Mouse (Mus musculus): ENCODE measurements around the gene Bcl6b. TPM values are rescaled to one million over a fixed set of nuclear protein-coding genes. Genes with fewer than 3 reads are reported as not detected.

The Bcl6b gene
- polyA plus RNA-seq, 1 experiment from 2014 or later: 7.1 TPM

DNA sequence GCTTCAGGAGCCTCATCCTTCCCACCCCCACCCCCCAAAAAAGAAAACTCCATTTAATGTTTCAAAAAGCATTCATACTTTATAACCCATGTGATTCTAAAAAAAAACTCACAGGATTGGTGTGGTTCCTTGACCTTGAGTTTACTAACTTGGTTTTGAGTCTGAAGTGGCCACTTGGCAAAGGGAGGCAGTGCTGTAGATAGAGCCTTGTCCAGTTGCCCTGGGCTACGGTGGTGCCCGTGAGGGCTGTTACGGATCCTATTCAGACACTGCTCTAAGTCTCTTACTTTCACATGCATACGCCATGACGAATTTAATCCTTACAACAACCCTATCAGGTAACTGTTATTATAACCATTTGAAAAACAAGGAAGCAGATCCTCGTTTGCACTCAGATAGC, 17.6 kb downstream of the Bcl6b start:
- H3K27me3 ChIP-seq: peaks cover 58% of the 10 kb centered on the region
- peaks cover 18% of the 10 kb centered on the region for H3K4me1 ChIP-seq (replicated peaks)
- H3K9ac ChIP-seq (replicated peaks): no peak overlapping the region
- H3K9me3 ChIP-seq: no peaks in the 10 kb centered on the region
- H3K36me3 ChIP-seq: peaks cover 6% of the 10 kb centered on the region; the same call in 1 of the 2 replicates
- no peak overlapping the region for H3K27ac ChIP-seq
- no peak overlapping the region for H3K4me2 ChIP-seq
- WGBS: 82% methylated on average over 6 of the region's 6 CpGs
- no peak for ATAC-seq (ENCODE audit: insufficient number of reproducible peaks, insufficient read depth, low FRiP score, low TSS enrichment, low read depth)
- no peak overlapping the region for H3K4me3 ChIP-seq (replicated peaks)

DNA sequence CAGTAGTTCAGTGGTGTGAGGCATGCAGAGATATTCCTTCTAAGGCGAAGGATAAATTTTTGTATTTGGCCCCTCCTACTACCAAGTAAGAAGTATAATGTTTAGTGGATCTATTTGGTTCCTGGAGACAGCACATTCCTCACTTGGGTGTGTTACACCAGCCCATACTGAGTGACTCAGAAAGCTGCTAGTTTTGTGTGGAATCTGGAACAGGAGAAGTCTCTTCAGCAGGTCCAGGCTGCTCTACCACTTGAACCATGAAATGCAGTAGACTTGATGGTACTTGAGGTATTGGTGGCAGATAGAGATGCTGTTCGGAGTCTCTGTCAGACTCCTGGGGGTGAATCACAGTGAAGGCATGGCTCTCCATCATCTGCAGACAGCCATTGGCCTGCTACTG, 18.9 kb downstream of the Bcl6b start:
- Histone ChIP-seq H3K27me3 (peaks cover 48% of the 10 kb centered on the region), H3K9me3 (no peaks in the 10 kb centered on the region), H3K4me1 (replicated peaks) (peaks cover 18% of the 10 kb centered on the region), H3K27ac (no peak overlapping the region), H3K4me3 (replicated peaks) (no peak overlapping the region), H3K36me3 (no peaks in the 10 kb centered on the region), H3K4me2 (no peak overlapping the region), H3K9ac (replicated peaks) (no peak overlapping the region)
- ATAC-seq (ENCODE audit: insufficient number of reproducible peaks, insufficient read depth, low FRiP score, low TSS enrichment, low read depth): no peak
- 89% methylated on average over 2 of the region's 2 CpGs for WGBS

DNA sequence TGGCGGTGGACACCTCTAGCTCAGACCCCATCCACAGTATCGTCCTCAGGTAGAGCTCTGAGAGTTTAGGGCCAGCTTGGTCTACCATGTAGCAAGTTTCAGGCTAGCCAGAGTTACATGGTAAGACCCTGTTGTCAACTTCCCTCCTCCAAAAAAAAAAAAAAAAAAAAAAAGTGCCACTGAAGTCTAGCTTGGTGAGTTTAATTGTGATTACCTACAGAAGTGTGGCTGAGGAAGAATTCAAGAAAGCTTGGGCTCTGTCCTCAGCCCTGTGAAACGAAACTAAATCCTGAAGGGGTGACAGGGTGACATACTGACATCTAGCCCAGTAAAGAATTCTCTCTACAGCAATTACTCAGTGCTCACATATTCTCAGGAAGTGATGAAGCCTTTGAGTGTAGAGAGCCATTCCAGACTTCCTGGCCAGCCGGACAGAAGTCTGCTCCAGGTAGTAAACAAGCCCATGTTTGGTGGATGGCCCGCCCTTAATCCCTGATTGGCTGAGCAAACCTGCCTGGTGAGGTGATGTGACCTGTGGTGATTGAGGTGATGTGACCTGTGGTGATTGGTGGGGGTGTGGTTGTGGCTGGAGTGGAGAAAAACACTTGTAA, 20.7 kb downstream of the Bcl6b start:
- Histone ChIP-seq H3K27ac (no peak overlapping the region), H3K4me3 (replicated peaks) (no peak overlapping the region), H3K36me3 (no peaks in the 10 kb centered on the region), H3K27me3 (peaks cover 30% of the 10 kb centered on the region), H3K4me1 (replicated peaks) (peaks cover 7% of the 10 kb centered on the region), H3K9me3 (no peaks in the 10 kb centered on the region), H3K4me2 (no peak overlapping the region), H3K9ac (replicated peaks) (no peak overlapping the region)
- ATAC-seq (ENCODE audit: insufficient number of reproducible peaks, insufficient read depth, low FRiP score, low TSS enrichment, low read depth): no peak
- 71% methylated on average over 5 of the region's 5 CpGs for WGBS

DNA sequence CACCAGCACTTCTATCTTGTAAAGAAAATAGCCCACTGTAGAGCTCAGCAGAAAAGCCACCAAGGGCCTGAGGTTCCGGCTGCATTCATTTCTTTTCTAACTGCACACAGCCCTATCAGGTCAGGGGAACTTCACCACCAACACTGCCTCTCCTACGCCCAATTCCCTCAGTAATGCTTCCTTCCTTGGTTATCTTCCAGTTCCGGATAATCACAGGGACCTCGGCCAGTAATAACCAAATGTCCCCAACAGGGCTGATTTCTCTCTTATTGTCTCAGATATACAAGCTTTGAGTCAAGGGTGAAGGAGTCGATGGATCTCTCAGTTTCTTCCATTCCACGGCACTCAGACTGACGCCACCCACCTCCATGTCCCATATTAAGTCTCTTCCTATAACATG, 22.3 kb downstream of the Bcl6b start:
- H3K9me3 ChIP-seq: no peaks in the 10 kb centered on the region
- no peak overlapping the region for H3K4me3 ChIP-seq (replicated peaks)
- ATAC-seq (ENCODE audit: insufficient number of reproducible peaks, insufficient read depth, low FRiP score, low TSS enrichment, low read depth): no peak
- no peaks in the 10 kb centered on the region for H3K4me1 ChIP-seq (replicated peaks)
- H3K27ac ChIP-seq: no peak overlapping the region
- H3K4me2 ChIP-seq: no peak overlapping the region
- 90% methylated on average over 7 of the region's 7 CpGs for WGBS
- no peaks in the 10 kb centered on the region for H3K36me3 ChIP-seq
- no peak overlapping the region for H3K9ac ChIP-seq (replicated peaks)
- H3K27me3 ChIP-seq: peaks cover 14% of the 10 kb centered on the region

- no peak for ATAC-seq (ENCODE audit: insufficient number of reproducible peaks, insufficient read depth, low FRiP score, low TSS enrichment, low read depth)
- H3K9ac ChIP-seq (replicated peaks): no peak overlapping the region
- no peak overlapping the region for H3K4me2 ChIP-seq
These were observed 22.8 kb downstream of the Bcl6b start for GRCm38 (mm10) chr11:70206801-70207200.

DNA sequence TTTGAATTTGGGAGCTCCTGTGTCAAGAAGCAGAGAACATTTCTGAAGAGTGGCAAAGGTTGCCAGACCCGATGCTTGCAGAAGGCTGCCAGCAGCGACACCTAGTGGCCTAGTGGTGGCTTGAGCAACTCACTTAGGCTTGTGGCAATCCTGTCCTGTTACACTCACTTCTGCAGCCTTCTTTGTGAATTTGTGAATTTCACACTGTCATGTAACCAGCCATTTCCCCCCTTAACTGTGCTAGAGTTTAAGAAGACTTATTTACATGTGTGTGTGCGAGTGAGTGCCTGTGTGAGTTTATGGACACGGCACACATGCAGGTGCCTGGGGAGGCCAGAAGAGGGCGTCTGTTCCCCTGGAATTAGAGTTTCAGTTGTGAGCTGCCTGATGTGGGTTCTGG, 27.9 kb downstream of the Bcl6b start:
- Histone ChIP-seq H3K27ac (no peak overlapping the region), H3K9ac (replicated peaks) (no peak overlapping the region), H3K9me3 (no peaks in the 10 kb centered on the region), H3K4me3 (replicated peaks) (no peak overlapping the region), H3K27me3 (peaks cover 2% of the 10 kb centered on the region), H3K4me2 (no peak overlapping the region), H3K36me3 (no peaks in the 10 kb centered on the region), H3K4me1 (replicated peaks) (no peaks in the 10 kb centered on the region; the same call in 1 of the 2 replicates)
- ATAC-seq (ENCODE audit: insufficient number of reproducible peaks, insufficient read depth, low FRiP score, low TSS enrichment, low read depth): no peak
- 37% methylated on average over 5 of the region's 5 CpGs for WGBS

More at GRCm38 (mm10) chr11:70206801-70207200, 22.8 kb downstream of the Bcl6b start:
- Histone ChIP-seq H3K9me3 (no peaks in the 10 kb centered on the region), H3K4me3 (replicated peaks) (no peak overlapping the region), H3K36me3 (no peaks in the 10 kb centered on the region), H3K27ac (no peak overlapping the region), H3K27me3 (peaks cover 11% of the 10 kb centered on the region), H3K4me1 (replicated peaks) (no peaks in the 10 kb centered on the region)
- WGBS: 87% methylated on average over 2 of the region's 2 CpGs

- H3K4me1 ChIP-seq (replicated peaks): no peaks in the 10 kb centered on the region; the same call in 1 of the 2 replicates
- no peak overlapping the region for H3K4me3 ChIP-seq (replicated peaks)
- H3K27me3 ChIP-seq: no peaks in the 10 kb centered on the region
- 0 out of 2 replicates have a peak, but pooled peaks cover 4% of the 10 kb centered on the region for H3K9me3 ChIP-seq
- H3K4me2 ChIP-seq: no peak overlapping the region
- ATAC-seq (ENCODE audit: insufficient number of reproducible peaks, insufficient read depth, low FRiP score, low TSS enrichment, low read depth): no peak
- 86% methylated on average over 5 of the region's 5 CpGs for WGBS
- no peak overlapping the region for H3K9ac ChIP-seq (replicated peaks)
- no peak overlapping the region for H3K27ac ChIP-seq
- no peaks in the 10 kb centered on the region for H3K36me3 ChIP-seq
These were observed 29.5 kb downstream of the Bcl6b start for GRCm38 (mm10) chr11:70200036-70200608.

DNA sequence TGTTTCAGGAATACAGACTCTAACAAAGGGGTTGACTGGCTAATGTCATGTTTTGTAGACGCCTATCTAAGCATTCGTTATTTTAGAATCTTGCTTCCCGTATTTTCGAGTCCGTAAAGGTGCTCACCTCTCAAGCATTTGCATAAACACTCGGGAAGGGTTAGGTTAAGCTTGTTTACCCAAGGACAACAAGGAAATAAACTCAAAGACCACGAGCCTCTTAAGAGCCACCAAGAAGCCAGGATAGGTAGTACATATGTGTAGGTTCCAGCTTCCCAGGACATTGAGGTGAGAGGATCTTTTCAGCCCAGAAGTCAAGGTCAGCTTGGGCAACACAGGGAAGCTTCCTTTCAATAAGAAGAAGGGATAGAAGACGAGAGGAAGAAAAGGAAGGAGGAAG, 30.5 kb downstream of the Bcl6b start:
- H3K27me3 ChIP-seq: no peaks in the 10 kb centered on the region
- H3K27ac ChIP-seq: no peak overlapping the region
- no peaks in the 10 kb centered on the region; the same call in 1 of the 2 replicates for H3K4me1 ChIP-seq (replicated peaks)
- no peak overlapping the region for H3K9ac ChIP-seq (replicated peaks)
- no peak overlapping the region for H3K4me3 ChIP-seq (replicated peaks)
- H3K36me3 ChIP-seq: no peaks in the 10 kb centered on the region
- 0 out of 2 replicates have a peak, but pooled peaks cover 5% of the 10 kb centered on the region for H3K9me3 ChIP-seq
- ATAC-seq (ENCODE audit: insufficient number of reproducible peaks, insufficient read depth, low FRiP score, low TSS enrichment, low read depth): no peak
- no peak overlapping the region for H3K4me2 ChIP-seq
- WGBS: 80% methylated on average over 8 of the region's 8 CpGs

DNA sequence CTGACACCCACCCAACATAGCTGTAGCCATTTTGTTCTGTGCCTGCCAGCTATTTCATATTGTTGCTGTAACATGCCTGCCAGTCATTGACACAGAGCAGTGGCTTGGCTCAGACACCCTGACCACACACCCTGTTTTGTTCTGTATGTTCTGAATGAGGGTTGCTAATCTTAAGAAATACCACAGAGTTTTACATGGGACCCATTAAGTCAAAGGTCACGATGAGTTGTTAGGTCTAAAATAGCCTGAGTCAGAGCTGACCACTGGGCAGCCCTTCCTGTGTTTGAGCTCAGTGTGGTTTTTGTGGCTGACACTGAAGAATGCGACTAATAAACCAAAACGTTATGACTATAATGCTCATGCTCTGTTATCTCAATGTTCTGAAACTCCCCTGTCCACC, 31.3 kb downstream of the Bcl6b start:
- Histone ChIP-seq H3K36me3 (no peaks in the 10 kb centered on the region), H3K4me1 (replicated peaks) (no peaks in the 10 kb centered on the region; the same call in 1 of the 2 replicates), H3K4me2 (no peak overlapping the region), H3K9ac (replicated peaks) (no peak overlapping the region), H3K27ac (no peak overlapping the region), H3K27me3 (no peaks in the 10 kb centered on the region), H3K9me3 (0 out of 2 replicates have a peak, but pooled peaks cover 5% of the 10 kb centered on the region), H3K4me3 (replicated peaks) (no peak overlapping the region)
- ATAC-seq (ENCODE audit: insufficient number of reproducible peaks, insufficient read depth, low FRiP score, low TSS enrichment, low read depth): no peak
- 89% methylated on average over 3 of the region's 3 CpGs for WGBS

DNA sequence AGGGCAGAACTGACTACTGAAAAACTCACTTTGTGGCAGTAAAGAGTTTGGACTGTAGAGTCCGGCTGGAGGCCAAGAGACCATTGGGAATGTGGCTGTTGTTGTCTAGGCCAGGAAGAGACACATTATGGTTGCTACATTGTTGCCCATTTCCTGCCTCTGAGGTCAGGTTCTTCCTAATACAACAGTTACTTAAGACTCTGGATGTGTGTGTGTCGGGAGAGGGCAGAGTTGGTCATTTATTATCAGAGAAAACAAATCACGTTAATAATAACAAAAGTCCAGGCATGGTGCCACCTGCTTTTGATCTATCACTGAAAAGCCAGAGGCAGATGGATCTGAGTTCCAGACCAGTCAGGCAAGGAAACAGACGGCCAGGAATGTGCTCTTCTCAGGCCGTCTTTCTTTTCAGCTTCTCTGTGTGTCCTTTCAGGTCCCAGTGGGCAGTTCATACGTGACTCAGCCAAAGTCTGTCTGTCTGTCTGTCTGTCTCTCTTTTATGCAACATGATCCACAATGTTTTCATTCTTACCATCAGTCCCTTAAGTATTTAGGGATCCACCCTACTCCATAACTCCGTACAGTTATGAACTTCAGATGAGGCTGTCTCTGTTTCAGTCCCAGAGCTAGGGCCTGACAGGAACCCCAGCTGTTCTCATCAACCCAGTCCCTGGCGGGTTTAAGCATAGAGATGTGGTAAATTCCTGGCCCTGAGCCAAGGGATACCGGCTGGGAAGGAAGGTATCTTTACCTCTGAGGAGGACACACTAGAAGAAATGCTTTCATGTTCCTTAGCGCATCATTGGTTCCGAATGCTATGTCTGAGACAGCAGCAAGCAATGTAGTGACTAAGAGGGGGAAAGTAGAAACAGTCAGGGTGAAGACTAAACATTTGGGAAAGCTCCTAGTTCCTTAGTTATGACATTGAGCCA, 36.0 kb downstream of the Bcl6b start:
- no peak for ATAC-seq (ENCODE audit: insufficient number of reproducible peaks, insufficient read depth, low FRiP score, low TSS enrichment, low read depth)
- Histone ChIP-seq H3K9ac (replicated peaks) (no peak overlapping the region), H3K4me3 (replicated peaks) (no peak overlapping the region), H3K4me1 (replicated peaks) (no peaks in the 10 kb centered on the region), H3K36me3 (no peaks in the 10 kb centered on the region), H3K9me3 (0 out of 2 replicates have a peak, but pooled peaks cover 5% of the 10 kb centered on the region), H3K27ac (no peak overlapping the region), H3K4me2 (no peak overlapping the region), H3K27me3 (no peaks in the 10 kb centered on the region)
- WGBS: 58% methylated on average over 11 of the region's 11 CpGs

GRCm38 (mm10) chr11:70192157-70192556, 37.4 kb downstream of the Bcl6b start:
- H3K36me3 ChIP-seq: no peaks in the 10 kb centered on the region
- H3K4me2 ChIP-seq: no peak overlapping the region
- no peak for ATAC-seq (ENCODE audit: insufficient number of reproducible peaks, insufficient read depth, low FRiP score, low TSS enrichment, low read depth)
- no peak overlapping the region for H3K9ac ChIP-seq (replicated peaks)
- H3K27ac ChIP-seq: no peak overlapping the region
- no peaks in the 10 kb centered on the region for H3K27me3 ChIP-seq
- 74% methylated on average over 4 of the region's 4 CpGs for WGBS
- no peak overlapping the region for H3K4me3 ChIP-seq (replicated peaks)
- H3K4me1 ChIP-seq (replicated peaks): no peaks in the 10 kb centered on the region
- 0 out of 2 replicates have a peak, but pooled peaks cover 5% of the 10 kb centered on the region for H3K9me3 ChIP-seq
